Mouse (Mus musculus) neural tube, embryonic 14.5 days (tissue): ENCODE results near the gene Chst15. TPM values are rescaled to one million over a fixed set of nuclear protein-coding genes. Genes with fewer than 3 reads are reported as not detected.

Experiments used
- ATAC-seq: fragments of 200-750 bp; cut with Nextera tagmentation; 2 replicates; pipeline ENCODE4 v1.8.0; 2017; ENCODE audit warnings: low read depth, mild to moderate bottlenecking, moderate TSS enrichment, moderate library complexity
- H3K27ac ChIP-seq: fragments of 300-500 bp; sonication (generic); 2 replicates; pipeline ENCODE4 v1.5.1; 2014; ENCODE audit warnings: low read depth, mild to moderate bottlenecking, control low read depth, low read length, moderate library complexity, mixed read lengths
- H3K27me3 ChIP-seq: fragments of 300-500 bp; sonication (generic); 2 replicates; pipeline ENCODE4 v1.6.1; 2014; ENCODE audit warnings: low read length; ENCODE audit not compliant: control insufficient read depth, insufficient read depth
- H3K36me3 ChIP-seq: fragments of 300-500 bp; sonication (generic); 2 replicates; pipeline ENCODE4 v1.6.1; 2014; ENCODE audit warnings: low read length, mixed read lengths; ENCODE audit not compliant: control insufficient read depth, insufficient read depth
- H3K4me1 ChIP-seq: fragments of 300-500 bp; sonication (generic); 2 replicates; pipeline ENCODE4 v1.6.1; 2014; ENCODE audit warnings: low read length; ENCODE audit not compliant: control insufficient read depth, insufficient read depth
- H3K4me2 ChIP-seq: fragments of 300-500 bp; sonication (generic); 2 replicates; pipeline ENCODE4 v1.6.1; 2014; ENCODE audit warnings: mild to moderate bottlenecking, low read depth, low read length, control low read depth
- H3K4me3 ChIP-seq: fragments of 300-500 bp; sonication (generic); 2 replicates; pipeline ENCODE4 v1.5.1; 2014; ENCODE audit warnings: low read depth, low read length, control low read depth, mixed read lengths
- H3K9ac ChIP-seq: fragments of 300-500 bp; sonication (generic); replicated peaks from 2 replicates; pipeline ENCODE4 v1.6.1; 2014; ENCODE audit warnings: low read depth, mild to moderate bottlenecking, control low read depth, low read length, mixed read lengths
- H3K9me3 ChIP-seq: fragments of 300-500 bp; sonication (generic); 2 replicates; pipeline ENCODE4 v1.6.1; 2016; ENCODE audit warnings: low read length; ENCODE audit not compliant: control insufficient read depth
- WGBS: fragments of 180-500 bp; shearing (Covaris S2); extraction: QIAGEN DNeasy Blood & Tissue Kit; methylation state at CpG from one replicate; pipeline ENCODE4 v1.1.7; 2014; 5-methylcytosine and 5-hydroxymethylcytosine counted together
- polyA plus RNA-seq: library from polyadenylated mRNA; unstranded; fragments of >200 nt; fragmentation: Nextera tagmentation; extraction: Ambion mirVana; gene quantifications from 2 replicates; pipeline ENCODE4 v1.2.1, GENCODE M21; 2014

Chst15 gene
- polyA plus RNA-seq, 1 experiment from 2014 or later: 16.7 TPM

DNA sequence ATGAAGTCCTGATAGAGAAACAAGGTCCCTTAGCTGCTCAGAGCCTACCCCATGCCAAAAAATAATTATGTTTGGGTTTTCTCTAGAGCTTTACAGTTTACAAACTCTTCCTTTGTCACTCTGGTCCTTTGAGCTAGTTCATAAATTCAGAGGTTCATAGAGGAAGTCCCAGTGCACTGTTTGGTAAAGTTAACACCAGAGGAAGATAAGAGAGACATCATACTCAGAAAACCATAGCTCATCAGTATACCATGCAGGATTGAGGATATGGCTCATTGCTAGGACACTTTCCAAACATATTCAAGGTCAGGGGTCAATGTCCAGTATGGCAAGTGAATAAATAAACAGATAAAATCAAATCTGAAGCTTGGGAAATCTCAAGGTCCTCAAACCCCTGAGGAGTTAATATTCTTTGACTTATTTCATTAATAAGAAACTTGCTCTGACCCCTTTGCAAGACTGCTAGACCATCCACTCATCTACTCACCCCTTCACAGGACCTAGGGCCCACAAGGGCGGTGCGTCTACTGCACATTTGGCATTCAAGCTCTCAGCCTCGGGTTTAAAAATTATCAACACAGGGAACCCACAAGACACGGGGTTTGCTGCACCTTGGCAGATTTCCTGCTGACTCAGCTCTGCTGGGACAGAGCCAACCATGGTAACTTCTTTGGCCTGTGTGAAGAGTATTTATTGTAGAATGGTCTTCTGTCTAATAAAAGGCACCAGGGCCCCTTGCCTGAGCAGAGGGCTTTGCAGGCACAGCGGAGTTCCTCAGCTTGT is 8.7 kb upstream of the Chst15 start:
- ATAC-seq: no peak
- no peaks in the 10 kb centered on the region for H3K4me1 ChIP-seq
- no peak overlapping the region for H3K9ac ChIP-seq
- no peak overlapping the region for H3K4me2 ChIP-seq
- H3K4me3 ChIP-seq: no peak overlapping the region
- H3K9me3 ChIP-seq: no peaks in the 10 kb centered on the region
- H3K27ac ChIP-seq: no peak overlapping the region
- no peaks in the 10 kb centered on the region for H3K36me3 ChIP-seq
- no peaks in the 10 kb centered on the region for H3K27me3 ChIP-seq
- 69% methylated on average over 5 of the region's 5 CpGs for WGBS

DNA sequence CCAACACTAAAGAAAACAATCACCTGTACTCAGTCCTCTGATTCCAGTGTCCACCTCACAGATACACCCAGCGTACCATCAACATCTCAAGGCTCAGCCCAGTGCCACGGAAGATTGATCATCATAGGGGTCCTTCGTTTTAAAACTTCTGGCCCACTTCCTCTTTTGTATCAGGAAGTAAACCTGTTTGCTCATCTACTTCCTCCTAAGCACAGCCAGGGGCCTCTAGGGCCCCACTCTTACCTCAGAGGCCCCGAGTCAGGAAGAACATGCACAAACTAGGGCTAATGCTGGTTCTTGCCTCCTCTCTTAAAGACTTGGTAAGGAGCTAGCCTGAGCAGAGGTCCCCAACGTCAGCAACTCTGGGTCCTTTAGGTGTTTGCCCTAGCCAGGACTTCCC is 6.4 kb upstream of the Chst15 start:
- 89% methylated on average over 5 of the region's 5 CpGs for WGBS
- Histone ChIP-seq H3K4me3 (no peak overlapping the region), H3K27ac (no peak overlapping the region), H3K9me3 (no peaks in the 10 kb centered on the region), H3K27me3 (no peaks in the 10 kb centered on the region), H3K36me3 (no peaks in the 10 kb centered on the region), H3K9ac (no peak overlapping the region), H3K4me1 (no peaks in the 10 kb centered on the region), H3K4me2 (no peak overlapping the region)
- ATAC-seq: no peak

DNA sequence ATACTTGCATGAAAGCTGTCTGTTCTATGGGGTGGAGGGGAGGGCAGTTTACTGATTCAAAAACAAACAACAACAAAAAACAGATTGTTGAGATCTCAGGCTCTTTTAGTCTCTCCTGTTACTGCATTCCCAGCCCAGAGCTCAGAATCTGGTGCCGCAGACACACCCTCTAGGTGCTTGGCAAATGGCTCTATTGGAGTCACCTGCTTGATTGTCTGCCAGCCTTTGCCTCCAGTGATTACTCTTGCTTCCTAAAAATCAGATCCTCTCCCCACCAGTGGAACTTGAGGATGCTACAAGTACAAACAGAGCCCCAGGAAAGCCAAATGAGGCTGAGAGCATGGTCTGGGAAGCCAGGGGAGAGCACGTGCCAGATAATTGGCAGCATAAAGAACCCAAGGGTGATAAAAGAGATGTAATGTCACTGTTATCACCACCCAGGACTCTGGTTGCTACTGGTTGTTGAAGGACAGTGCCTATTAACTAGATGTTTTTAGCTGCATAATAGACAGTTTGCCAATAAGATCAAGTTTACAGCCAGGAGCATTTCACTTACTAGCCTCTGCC is 4.4 kb upstream of the Chst15 start:
- Histone ChIP-seq H3K27me3 (no peaks in the 10 kb centered on the region), H3K9me3 (no peaks in the 10 kb centered on the region), H3K4me2 (no peak overlapping the region), H3K36me3 (no peaks in the 10 kb centered on the region), H3K9ac (no peak overlapping the region), H3K4me1 (peaks cover 6% of the 10 kb centered on the region; the same call in 1 of the 2 replicates), H3K4me3 (no peak overlapping the region), H3K27ac (no peak overlapping the region)
- ATAC-seq: no peak
- 56% methylated on average over 2 of the region's 2 CpGs for WGBS

DNA sequence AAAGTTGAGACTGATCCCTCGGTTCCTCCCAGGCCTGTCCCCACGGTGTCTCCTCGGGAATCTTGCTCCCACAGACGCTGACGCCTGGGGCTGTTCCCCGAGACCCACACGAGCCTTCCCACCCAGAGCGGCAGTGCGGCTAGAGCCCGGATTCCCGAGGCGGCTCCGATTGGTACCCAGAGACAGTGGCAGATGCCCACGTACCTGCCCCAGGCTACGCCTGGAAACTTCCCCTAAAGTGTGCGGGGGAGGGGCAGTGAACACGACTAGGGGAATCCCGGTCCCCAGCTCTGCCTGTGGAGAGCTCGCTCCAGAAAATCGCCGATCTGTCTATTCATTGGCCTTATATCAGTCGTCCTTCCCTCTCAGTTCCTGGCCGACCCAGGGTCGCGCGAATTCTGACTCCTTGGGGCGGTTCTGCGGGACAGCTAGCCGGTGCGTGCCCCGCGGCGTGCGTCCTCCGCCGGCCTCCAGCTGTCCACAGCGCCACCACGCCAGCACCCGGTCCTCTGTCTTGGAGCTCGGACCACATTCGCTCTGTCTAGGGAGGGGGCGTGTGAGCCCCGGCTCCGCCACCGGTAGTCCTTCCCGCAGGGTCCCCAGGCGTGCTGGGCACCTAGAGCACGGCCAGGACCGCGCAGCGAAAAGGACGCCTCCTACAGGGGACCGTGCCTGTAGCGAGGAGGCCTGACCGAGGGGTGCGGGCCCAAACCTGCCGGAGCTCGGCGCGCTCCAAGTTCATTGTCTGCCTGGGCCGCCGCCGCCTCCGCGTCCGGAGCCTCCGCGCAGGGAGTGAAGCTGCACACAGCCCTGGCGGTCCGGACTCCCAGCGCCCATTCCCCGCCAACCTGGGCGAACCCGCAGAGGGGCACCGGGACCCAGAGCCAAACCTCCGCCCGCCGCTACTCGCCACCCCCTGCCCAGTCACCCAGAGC is 660 bp downstream of the Chst15 start:
- peak overlapping the region; percentile 85 for H3K4me2 ChIP-seq
- H3K27ac ChIP-seq: peak overlapping the region; percentile 88
- H3K4me1 ChIP-seq: peaks cover 18% of the 10 kb centered on the region
- H3K27me3 ChIP-seq: no peaks in the 10 kb centered on the region
- H3K4me3 ChIP-seq: peak overlapping the region; percentile 80
- H3K9ac ChIP-seq: peak overlapping the region; percentile 87
- H3K9me3 ChIP-seq: no peaks in the 10 kb centered on the region
- ATAC-seq: peak; percentile 86
- H3K36me3 ChIP-seq: no peaks in the 10 kb centered on the region
- WGBS: under 1% methylated on average over 76 of the region's 79 CpGs

DNA sequence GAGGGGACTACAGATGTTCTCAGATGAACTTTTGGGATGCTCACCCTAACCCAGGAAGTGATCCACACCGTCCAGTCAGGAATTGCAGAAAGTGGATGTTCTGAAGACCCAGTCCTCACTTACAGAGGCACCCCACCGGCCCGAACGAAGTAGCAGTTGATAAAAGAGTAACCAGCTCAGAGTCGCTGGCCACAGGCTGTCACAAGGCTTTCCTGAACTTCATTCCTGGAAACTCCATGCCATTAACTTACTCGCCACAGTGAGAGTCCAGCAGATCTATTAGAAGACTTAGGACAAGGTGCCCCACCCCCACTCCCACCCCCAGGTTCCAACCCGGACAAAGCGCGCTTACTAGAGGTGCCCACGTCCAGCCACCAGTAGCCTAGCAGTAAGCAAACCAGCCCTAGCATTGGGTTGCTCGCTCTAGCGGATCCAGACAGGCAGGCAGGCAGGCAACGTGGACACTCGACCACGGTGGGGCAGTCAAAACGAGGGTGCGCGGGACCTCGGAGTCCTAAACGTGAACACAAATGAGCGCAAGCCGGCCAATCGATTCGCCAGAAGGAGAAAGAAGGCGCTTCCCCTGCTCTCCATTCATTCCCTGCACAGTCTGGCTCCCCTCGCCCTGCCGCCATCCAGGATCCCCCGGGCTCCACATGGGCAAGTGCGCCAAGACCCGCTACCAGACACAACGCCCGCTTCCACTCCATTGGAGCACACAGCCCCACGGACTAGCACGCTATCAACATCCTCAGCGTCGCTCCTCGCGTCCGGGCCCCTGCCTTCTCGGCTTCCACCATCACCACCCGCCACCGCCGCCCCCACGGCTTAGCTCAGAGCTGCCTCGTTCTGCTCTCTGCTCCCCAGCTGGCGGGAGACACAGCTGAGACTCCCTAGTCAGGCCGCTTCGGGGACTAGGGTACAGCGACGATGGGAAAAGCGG is 1.6 kb downstream of the Chst15 start:
- no peaks in the 10 kb centered on the region for H3K9me3 ChIP-seq
- ATAC-seq: peak; percentile 76
- WGBS: 1% methylated on average over 49 of the region's 51 CpGs
- H3K4me2 ChIP-seq: peak overlapping the region; percentile 85
- peak overlapping the region; percentile 88 for H3K27ac ChIP-seq
- peaks cover 18% of the 10 kb centered on the region for H3K4me1 ChIP-seq
- no peaks in the 10 kb centered on the region for H3K27me3 ChIP-seq
- no peaks in the 10 kb centered on the region for H3K36me3 ChIP-seq
- peak overlapping the region; percentile 87 for H3K9ac ChIP-seq
- H3K4me3 ChIP-seq: peak overlapping the region; percentile 80

DNA sequence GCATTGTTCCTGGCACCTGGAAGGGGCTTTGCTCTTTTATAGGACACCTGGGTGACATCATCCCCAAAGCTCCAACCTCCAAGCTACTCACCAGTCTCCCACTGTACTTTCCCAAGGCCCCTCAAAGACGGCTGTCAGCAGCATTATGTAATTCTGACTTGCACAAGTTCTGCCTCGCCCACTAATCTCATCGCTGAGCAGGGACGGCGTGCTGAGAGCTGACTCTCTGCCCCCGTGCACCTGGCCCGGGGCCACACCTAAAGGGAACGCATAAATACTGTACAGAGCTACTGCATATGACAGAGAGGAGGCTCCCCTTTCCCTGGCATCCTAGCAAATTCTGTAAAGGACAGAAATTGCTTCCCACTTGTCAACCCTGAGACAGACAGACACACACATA is 4.6 kb downstream of the Chst15 start:
- no peak for ATAC-seq
- H3K27ac ChIP-seq: no peak overlapping the region
- WGBS: 68% methylated on average over 8 of the region's 8 CpGs
- no peaks in the 10 kb centered on the region for H3K36me3 ChIP-seq
- no peaks in the 10 kb centered on the region for H3K9me3 ChIP-seq
- 0 out of 2 replicates have a peak overlapping the region, but pooled peaks have one; percentile 8 for H3K4me2 ChIP-seq
- H3K4me1 ChIP-seq: peaks cover 12% of the 10 kb centered on the region
- no peak overlapping the region for H3K4me3 ChIP-seq
- H3K27me3 ChIP-seq: no peaks in the 10 kb centered on the region
- no peak overlapping the region for H3K9ac ChIP-seq

DNA sequence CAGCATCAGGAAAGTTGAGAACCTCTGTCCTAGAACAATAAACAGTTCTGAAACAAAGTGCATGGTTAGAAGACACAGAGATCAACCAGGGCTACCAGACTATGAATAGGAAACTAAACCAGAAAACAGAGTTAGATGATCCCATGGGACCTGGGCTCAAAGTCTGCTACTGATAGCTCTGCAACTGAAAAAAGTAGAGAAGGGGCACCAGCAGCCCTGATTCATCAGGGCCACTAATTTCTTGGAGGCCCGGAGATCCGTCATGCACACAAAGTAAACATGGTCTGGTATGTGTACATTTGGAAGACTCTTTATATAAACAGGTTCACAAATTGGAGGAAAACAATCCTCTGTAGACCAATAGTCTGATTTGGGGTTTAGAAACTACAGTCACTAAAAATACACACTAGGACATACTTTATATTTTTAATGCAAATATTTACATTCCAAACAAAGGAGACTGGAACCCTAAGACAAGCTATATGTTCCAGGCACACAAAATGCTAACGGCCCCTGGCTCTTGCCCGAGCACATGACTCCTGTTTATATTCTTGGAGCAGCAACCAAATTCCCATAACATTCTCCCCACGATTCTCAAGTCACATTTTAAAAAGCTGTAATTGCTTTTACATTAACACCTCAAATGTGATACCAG is 8.4 kb downstream of the Chst15 start:
- H3K9ac ChIP-seq: no peak overlapping the region
- 76% methylated on average over 5 of the region's 5 CpGs for WGBS
- H3K27ac ChIP-seq: no peak overlapping the region
- no peaks in the 10 kb centered on the region for H3K36me3 ChIP-seq
- H3K27me3 ChIP-seq: no peaks in the 10 kb centered on the region
- H3K9me3 ChIP-seq: no peaks in the 10 kb centered on the region
- H3K4me1 ChIP-seq: peaks cover 18% of the 10 kb centered on the region
- no peak for ATAC-seq
- H3K4me3 ChIP-seq: no peak overlapping the region
- no peak overlapping the region for H3K4me2 ChIP-seq

DNA sequence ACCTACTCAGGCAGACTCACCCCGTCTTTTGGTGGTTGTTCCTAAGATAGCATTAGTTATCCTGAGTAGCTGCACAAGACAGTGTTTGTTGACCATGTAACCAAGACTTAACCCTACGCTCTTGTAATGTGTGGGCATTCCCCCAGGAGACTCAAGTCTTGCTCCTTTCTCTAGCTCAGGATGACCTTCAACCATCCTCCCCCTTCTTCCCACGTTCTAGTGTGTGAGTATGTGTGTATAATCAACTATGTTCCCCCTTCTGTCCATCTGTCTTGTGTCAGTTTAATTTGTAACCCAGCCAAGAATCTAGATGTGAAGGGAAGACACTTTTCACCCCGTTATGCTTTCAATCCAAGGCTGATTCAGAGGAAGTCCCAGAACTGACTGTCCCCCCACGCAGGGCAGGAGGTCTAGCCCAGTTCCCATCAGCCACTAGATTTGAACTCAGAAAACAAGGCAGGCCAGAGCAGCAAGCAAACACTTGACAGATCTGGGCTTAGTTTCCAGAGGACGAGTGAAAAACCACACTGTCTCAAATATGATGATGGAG is 9.2 kb downstream of the Chst15 start:
- Histone ChIP-seq H3K4me3 (no peak overlapping the region), H3K27ac (no peak overlapping the region), H3K9ac (no peak overlapping the region), H3K9me3 (no peaks in the 10 kb centered on the region), H3K4me2 (no peak overlapping the region), H3K27me3 (no peaks in the 10 kb centered on the region), H3K36me3 (no peaks in the 10 kb centered on the region), H3K4me1 (peaks cover 9% of the 10 kb centered on the region)
- ATAC-seq: no peak
- WGBS: 82% methylated on average over 6 of the region's 6 CpGs
